Mouse (Mus musculus) spleen, adult 2 months (tissue): ENCODE measurements around the gene Trhr2. TPM values are rescaled to one million over a fixed set of nuclear protein-coding genes. Genes with fewer than 3 reads are reported as not detected.
A peak's percentile ranks its signal among the peaks of the same experiment; 100 is the strongest.
"Not testable (repeated sequence)": the region's sequence is repeated elsewhere in the genome, so short reads cannot be mapped to it uniquely, and the experiment has no call there.

ENCODE experiments used
- DNase-seq, 2 experiments: peaks; one replicate each; pipeline versions ENCODE4 v3.0.0 to v3.0.0-alpha.2; 2012 to 2021; ENCODE audit warnings: low spot score in 2 of 2, low read depth in 1 of 2
- H3K27ac ChIP-seq: fragments of 200-500 bp; 2 replicates; pipeline ENCODE4 v1.5.1; 2012; ENCODE audit warnings: low read length, inconsistent platforms; ENCODE audit not compliant: insufficient read depth
- H3K27me3 ChIP-seq: fragments of 200-500 bp; 2 replicates; pipeline ENCODE4 v1.6.1; 2012; ENCODE audit warnings: mild to moderate bottlenecking, moderate library complexity, low read length, inconsistent platforms; ENCODE audit not compliant: control insufficient read depth, insufficient read depth
- H3K36me3 ChIP-seq: fragments of 200-500 bp; 2 replicates; pipeline ENCODE4 v1.6.1; 2012; ENCODE audit warnings: mild to moderate bottlenecking, low read length, inconsistent platforms; ENCODE audit not compliant: control insufficient read depth, insufficient read depth
- H3K4me1 ChIP-seq: fragments of 200-500 bp; 2 replicates; pipeline ENCODE4 v1.6.1; 2011; ENCODE audit warnings: inconsistent platforms; ENCODE audit not compliant: control insufficient read depth, insufficient read depth, insufficient read length
- H3K4me3 ChIP-seq: fragments of 200-500 bp; 2 replicates; pipeline ENCODE4 v1.5.1; 2011; ENCODE audit warnings: mild to moderate bottlenecking, inconsistent platforms; ENCODE audit not compliant: insufficient read depth, insufficient read length; ENCODE audit errors: extremely low read depth
- CTCF ChIP-seq: fragments of 200-500 bp; IDR thresholded peaks from 2 replicates; pipeline ENCODE4 v1.5.1; 2011; ENCODE audit warnings: mild to moderate bottlenecking, inconsistent platforms; ENCODE audit not compliant: insufficient read depth, insufficient read length, insufficient replicate concordance; ENCODE audit errors: extremely low read depth
- POLR2A ChIP-seq: fragments of 200-500 bp; IDR thresholded peaks from 2 replicates; pipeline ENCODE4 v1.6.1; 2011; ENCODE audit warnings: low read depth, low read length, inconsistent platforms
- WGBS: fragments of 180-500 bp; shearing (Covaris S2); methylation state at CpG from one replicate; pipeline ENCODE4 v1.1.7; 2018; 5-methylcytosine and 5-hydroxymethylcytosine counted together
- polyA plus RNA-seq: library from polyadenylated mRNA; depleted of rRNA; stranded (reverse); fragments of >200 nt; gene quantifications from 2 replicates; pipeline ENCODE4 v1.2.3, GENCODE M21; 2012

Trhr2 gene
- polyA plus RNA-seq, 1 experiment: not detected

DNA sequence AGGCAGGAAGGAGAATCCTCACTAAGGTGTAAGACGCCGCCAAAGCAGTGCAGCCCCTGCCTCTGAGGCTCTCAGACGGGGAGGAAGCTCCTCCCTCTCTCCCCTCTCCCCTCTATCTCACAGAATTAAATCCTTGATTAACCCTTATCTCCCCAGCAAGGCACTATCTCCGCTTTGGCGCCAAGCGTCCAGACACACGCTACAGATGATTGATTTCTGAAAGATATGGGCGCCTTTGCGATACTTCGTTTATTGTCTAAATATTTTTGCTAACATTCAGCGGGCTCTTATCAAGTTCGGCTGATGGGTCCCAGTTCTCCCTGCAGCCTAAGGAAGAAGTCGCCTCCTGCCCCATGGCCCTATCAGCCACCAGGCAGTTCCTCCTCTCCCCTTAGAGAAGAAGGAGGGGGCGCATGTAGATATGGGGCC lies 34.4 kb downstream of the Trhr2 start:
- Histone ChIP-seq H3K4me3 (no peak overlapping the region), H3K27me3 (no peaks in the 10 kb centered on the region), H3K4me1 (peaks cover 5% of the 10 kb centered on the region; the same call in 1 of the 2 replicates), H3K36me3 (no peaks in the 10 kb centered on the region; the same call in 1 of the 2 replicates), H3K27ac (no peak overlapping the region)
- TF ChIP-seq POLR2A (no peak), CTCF (no peak)
- no peak for DNase-seq
- WGBS: 81% methylated on average over 14 of the region's 14 CpGs

DNA sequence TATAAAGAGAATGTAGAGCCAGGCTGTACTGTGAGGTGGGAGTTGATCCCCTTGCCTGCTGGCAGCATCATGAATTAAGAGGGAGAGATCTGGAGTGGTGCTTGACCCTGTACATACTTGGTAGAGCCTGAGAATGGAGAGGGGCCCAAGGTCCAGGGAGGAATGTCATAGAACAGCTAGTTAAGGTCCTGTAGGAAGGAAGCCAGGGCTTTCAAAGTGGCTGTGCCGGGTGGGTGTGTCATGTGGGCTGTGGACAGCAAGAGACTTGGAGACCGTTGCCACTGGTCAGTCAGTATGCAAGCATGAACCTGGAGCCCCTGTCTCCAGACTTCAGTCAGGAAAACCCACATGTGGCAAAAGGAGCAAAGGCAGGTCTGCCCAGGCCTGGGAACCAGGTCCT lies 35.4 kb downstream of the Trhr2 start:
- Histone ChIP-seq H3K4me3 (no peak overlapping the region), H3K4me1 (0 out of 2 replicates have a peak, but pooled peaks cover 5% of the 10 kb centered on the region), H3K27me3 (no peaks in the 10 kb centered on the region), H3K36me3 (no peaks in the 10 kb centered on the region; the same call in 1 of the 2 replicates), H3K27ac (no peak overlapping the region)
- TF ChIP-seq CTCF (no peak), POLR2A (no peak)
- no peak for DNase-seq
- 86% methylated on average over 2 of the region's 2 CpGs for WGBS

DNA sequence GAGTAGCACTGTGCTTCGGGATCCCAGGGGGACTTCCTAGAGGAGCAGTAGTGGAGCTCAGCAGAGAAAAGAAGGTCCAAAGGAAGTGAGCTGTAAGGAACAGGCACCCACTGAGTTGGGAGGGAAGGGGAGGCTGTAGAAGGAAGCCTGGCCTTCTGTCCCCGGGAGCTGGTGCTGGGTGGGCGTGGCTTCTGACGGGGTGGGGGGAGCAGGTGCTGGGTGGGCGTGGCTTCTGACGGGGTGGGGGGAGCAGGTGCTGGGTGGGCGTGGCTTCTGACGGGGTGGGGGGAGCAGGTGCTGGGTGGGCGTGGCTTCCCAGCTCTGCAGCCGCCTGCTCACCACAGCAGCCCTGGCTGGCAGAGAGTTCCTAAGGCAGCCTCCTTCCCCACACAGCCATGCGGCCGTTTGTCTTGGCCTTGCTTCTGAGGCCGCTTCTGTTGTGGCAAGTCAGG lies 36.6 kb downstream of the Trhr2 start:
- H3K36me3 ChIP-seq: not testable (repeated sequence)
- peak overlapping the region; percentile 19; the same call in 1 of the 2 replicates for H3K27ac ChIP-seq

DNA sequence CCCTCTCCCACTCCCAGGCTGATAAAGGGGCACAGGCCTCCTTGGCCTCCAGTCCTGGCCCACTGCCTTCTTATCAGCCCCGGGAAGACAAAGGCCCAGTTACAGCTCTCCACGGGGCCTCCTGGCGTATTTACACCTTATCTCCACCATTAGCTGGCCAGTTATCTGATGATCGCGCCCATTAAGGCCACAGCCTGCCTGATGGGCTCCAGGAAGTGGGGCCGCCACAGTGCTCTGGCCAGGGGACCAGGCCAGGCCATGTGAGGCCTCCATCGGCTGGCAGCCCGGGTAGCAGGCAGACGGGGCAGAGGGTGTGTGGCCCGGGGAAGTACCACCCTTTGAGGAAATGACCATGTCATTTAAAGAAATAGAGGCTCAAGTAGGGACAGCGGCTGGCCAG lies 37.8 kb downstream of the Trhr2 start:
- TF ChIP-seq POLR2A: no peak
- TF ChIP-seq CTCF: no peak
- Histone ChIP-seq H3K27ac (peak overlapping the region; percentile 48; the same call in 1 of the 2 replicates), H3K27me3 (no peaks in the 10 kb centered on the region), H3K36me3 (no peaks in the 10 kb centered on the region; the same call in 1 of the 2 replicates), H3K4me1 (peaks cover 10% of the 10 kb centered on the region; the same call in 1 of the 2 replicates), H3K4me3 (no peak overlapping the region)
- DNase-seq: no peak
- 74% methylated on average over 11 of the region's 11 CpGs for WGBS

More for the DNA sequence above, 36.6 kb downstream of the Trhr2 start:
- 23% methylated on average over 13 of the region's 13 CpGs for WGBS
- H3K4me3 ChIP-seq, H3K4me1 ChIP-seq, H3K27me3 ChIP-seq, DNase-seq: not testable (repeated sequence)

DNA sequence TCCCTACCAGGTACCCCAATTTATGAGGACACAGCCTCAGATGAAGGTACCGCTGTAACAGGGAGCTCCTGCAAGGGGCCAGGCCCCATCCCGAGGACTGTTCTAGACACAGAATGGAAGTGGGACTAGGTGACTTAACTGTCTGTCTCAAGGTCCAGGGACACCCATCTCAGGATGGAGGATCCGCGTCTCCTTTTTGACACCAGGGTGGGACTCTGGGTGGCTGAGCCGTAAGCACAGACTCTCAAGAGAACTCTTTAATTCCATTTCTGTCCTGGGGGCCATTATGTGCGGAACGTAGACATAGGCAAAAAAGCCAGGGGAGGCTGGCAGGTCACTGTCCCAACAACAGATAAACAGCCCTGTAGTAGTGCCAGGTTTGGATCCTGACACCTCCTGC lies 38.4 kb downstream of the Trhr2 start:
- 80% methylated on average over 7 of the region's 7 CpGs for WGBS
- TF ChIP-seq POLR2A: no peak
- TF ChIP-seq CTCF: no peak
- no peaks in the 10 kb centered on the region; the same call in 1 of the 2 replicates for H3K36me3 ChIP-seq
- DNase-seq: no peak
- H3K4me1 ChIP-seq: peaks cover 10% of the 10 kb centered on the region; the same call in 1 of the 2 replicates
- H3K4me3 ChIP-seq: no peak overlapping the region
- no peaks in the 10 kb centered on the region for H3K27me3 ChIP-seq
- peak overlapping the region; percentile 48; the same call in 1 of the 2 replicates for H3K27ac ChIP-seq

DNA sequence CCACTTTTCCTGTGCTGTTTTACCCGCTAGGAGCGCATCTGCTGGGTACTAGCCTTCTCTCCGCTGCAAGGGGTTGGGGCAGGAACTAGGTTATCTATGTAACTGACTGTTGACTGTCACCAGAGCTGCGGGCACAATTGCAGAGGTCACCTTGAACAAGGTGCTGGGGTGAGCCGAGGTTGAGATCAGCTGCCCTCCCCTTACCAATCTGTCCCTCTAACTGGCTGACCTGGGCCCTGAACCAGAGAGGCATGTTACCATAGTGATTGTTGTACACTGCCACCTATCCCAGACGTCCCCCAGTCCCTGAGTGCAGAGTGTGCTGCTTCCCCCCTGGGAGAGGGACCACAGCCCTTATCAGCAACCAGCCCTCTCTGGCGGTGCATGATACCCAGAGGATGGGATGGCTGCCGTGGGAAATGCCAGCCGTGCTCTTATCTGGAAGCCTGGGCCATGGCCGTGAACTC lies 39.1 kb downstream of the Trhr2 start:
- H3K4me3 ChIP-seq: no peak overlapping the region
- no peaks in the 10 kb centered on the region; the same call in 1 of the 2 replicates for H3K36me3 ChIP-seq
- peak overlapping the region; percentile 30; the same call in 1 of the 2 replicates for H3K27ac ChIP-seq
- H3K27me3 ChIP-seq: no peaks in the 10 kb centered on the region
- no peak for DNase-seq
- H3K4me1 ChIP-seq: peaks cover 10% of the 10 kb centered on the region; the same call in 1 of the 2 replicates
- WGBS: 80% methylated on average over 10 of the region's 10 CpGs
- TF ChIP-seq CTCF (no peak), POLR2A (no peak)

DNA sequence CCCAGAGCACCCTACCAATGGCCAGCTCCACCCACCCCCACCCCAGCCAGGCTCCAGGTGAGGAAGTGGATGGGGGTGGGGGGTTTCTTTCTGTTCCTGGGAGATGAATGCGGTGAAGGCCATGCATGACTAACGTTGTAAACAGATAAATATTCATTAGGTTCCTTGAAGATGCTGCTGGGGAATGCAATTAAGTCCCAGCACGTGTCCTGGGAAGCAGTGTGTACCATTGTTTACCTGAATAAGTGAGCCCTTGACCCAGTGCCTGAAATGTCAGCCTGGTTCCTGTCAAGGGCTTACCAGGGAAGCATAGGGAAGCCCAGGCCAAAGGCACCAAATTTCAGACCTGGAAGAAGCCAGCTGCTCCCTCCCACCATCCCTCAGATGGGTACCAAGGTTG lies 40.0 kb downstream of the Trhr2 start:
- H3K4me1 ChIP-seq: peaks cover 10% of the 10 kb centered on the region; the same call in 1 of the 2 replicates

More for the DNA sequence above, 40.0 kb downstream of the Trhr2 start:
- Histone ChIP-seq H3K27ac (peak overlapping the region; percentile 30; the same call in 1 of the 2 replicates), H3K4me3 (no peak overlapping the region), H3K36me3 (no peaks in the 10 kb centered on the region; the same call in 1 of the 2 replicates), H3K27me3 (no peaks in the 10 kb centered on the region)
- no peak for DNase-seq
- 82% methylated on average over 3 of the region's 3 CpGs for WGBS
- TF ChIP-seq POLR2A: no peak
- TF ChIP-seq CTCF: no peak
